Mouse (Mus musculus): ENCODE data around the gene Rasd2. TPM values are rescaled to one million over a fixed set of nuclear protein-coding genes. Genes with fewer than 3 reads are reported as not detected.

Rasd2 gene
- polyA plus RNA-seq, 1 experiment from 2014 or later, result 2.0 TPM

DNA sequence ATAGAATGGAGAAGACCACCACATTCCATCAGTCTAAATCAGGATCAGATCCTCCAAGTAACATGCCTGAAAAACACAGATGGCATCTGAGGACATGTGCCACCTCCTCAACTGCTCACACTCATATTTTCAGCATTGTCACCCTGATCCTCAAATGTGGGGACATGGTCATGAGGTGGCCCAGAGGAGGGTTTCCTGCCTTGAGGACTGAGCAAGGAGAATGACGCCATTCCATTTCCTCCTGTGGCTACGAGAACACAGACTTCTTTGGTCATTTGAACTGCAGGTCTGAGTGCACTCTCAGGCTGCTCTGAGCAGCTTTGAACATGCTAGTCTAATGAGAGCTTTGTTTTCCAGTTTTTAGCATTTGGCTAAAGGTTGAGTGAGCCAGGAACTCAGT, 10.3 kb upstream of the Rasd2 start:
- Histone ChIP-seq H3K4me1 (replicated peaks) (peaks cover 5% of the 10 kb centered on the region; the same call in 1 of the 2 replicates), H3K27ac (replicated peaks) (no peak overlapping the region), H3K36me3 (no peaks in the 10 kb centered on the region), H3K4me3 (no peak overlapping the region), H3K9ac (no peak overlapping the region), H3K4me2 (no peak overlapping the region), H3K27me3 (no peaks in the 10 kb centered on the region), H3K9me3 (no peaks in the 10 kb centered on the region)
- ATAC-seq (ENCODE audit: low read depth), result no peak
- WGBS, result 88% methylated on average over 2 of the region's 2 CpGs

DNA sequence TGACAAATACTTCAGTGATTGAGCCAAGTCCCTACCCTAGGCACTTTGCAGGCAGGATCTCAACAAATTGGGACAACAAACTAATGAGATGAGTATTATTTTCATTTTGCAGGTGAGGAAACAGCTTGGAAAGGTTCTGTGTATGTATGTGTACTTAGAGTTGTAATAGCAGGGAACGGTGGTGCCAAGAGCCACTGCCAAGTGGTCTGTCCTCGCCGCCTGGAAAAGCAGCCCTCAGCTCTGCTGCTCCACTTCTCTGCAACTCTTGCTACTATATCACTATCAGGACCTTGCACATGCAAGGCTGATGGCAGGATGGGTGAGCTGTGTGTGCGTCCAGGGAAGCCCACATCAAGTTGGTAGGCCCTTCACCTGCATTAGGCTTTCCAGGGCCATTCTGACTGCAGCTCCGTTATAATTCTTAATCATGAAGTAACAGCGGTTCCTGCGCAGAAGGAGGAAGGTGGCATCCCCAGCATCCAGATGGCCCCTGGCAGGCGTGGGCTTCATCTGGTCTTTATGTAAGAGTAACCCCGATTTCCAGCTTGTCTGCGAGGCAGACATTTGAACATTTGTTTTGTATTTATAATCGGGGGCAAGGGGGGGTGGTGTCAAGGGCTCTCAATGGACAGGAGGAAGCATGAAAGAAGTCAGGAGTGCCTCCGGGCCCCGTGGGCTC, 9.4 kb upstream of the Rasd2 start:
- H3K9ac ChIP-seq, result no peak overlapping the region
- no peak overlapping the region for H3K27ac ChIP-seq (replicated peaks)
- no peaks in the 10 kb centered on the region for H3K4me1 ChIP-seq (replicated peaks)
- H3K9me3 ChIP-seq, result no peaks in the 10 kb centered on the region
- no peak overlapping the region for H3K4me2 ChIP-seq
- no peak for ATAC-seq (ENCODE audit: low read depth)
- 90% methylated on average over 13 of the region's 13 CpGs for WGBS
- H3K27me3 ChIP-seq, result no peaks in the 10 kb centered on the region; the same call in 1 of the 2 replicates
- H3K36me3 ChIP-seq, result no peaks in the 10 kb centered on the region
- no peak overlapping the region for H3K4me3 ChIP-seq

DNA sequence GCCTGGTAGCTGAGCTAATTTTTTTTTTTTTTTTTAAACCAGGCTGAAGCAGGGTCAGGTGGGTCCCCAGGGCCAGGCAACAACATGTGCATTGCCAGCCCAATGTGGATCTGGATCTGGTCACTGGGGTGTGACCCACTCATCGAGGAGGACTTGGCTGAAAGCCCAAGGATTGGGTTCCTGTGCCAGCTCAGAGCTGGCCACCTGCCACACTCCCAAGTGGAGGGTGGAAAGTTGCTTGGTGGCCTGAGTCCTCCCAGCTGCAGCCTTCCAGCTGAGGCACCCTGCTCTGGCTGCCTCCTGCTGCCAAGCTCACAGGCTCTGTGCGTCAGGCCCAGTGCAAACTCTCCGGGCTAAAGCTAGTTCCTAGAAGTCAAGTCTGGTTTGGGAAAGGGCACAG, 2.3 kb upstream of the Rasd2 start:
- no peak overlapping the region for H3K9ac ChIP-seq
- no peaks in the 10 kb centered on the region for H3K36me3 ChIP-seq
- H3K9me3 ChIP-seq, result no peaks in the 10 kb centered on the region
- H3K4me1 ChIP-seq (replicated peaks), result peaks cover 18% of the 10 kb centered on the region
- 54% methylated on average over 3 of the region's 3 CpGs for WGBS
- ATAC-seq (ENCODE audit: low read depth), result no peak
- H3K4me3 ChIP-seq, result no peak overlapping the region
- H3K4me2 ChIP-seq, result no peak overlapping the region
- H3K27me3 ChIP-seq, result peaks cover 59% of the 10 kb centered on the region
- H3K27ac ChIP-seq (replicated peaks), result no peak overlapping the region

GRCm38 (mm10) chr8:75212631-75213306, 975 bp upstream of the Rasd2 start:
- Histone ChIP-seq H3K4me3 (peak overlapping the region; percentile 52), H3K36me3 (no peaks in the 10 kb centered on the region), H3K9me3 (no peaks in the 10 kb centered on the region), H3K4me1 (replicated peaks) (peaks cover 18% of the 10 kb centered on the region), H3K4me2 (peak overlapping the region; percentile 94), H3K9ac (peak overlapping the region; percentile 68), H3K27me3 (peaks cover 70% of the 10 kb centered on the region), H3K27ac (replicated peaks) (no peak overlapping the region)
- ATAC-seq (ENCODE audit: low read depth), result peak; percentile 96
- 1% methylated on average over 63 of the region's 63 CpGs for WGBS

GRCm38 (mm10) chr8:75213307-75213651, 465 bp upstream of the Rasd2 start:
- peak; percentile 79; the same call in 1 of the 2 replicates for ATAC-seq (ENCODE audit: low read depth)
- H3K4me2 ChIP-seq, result peak overlapping the region; percentile 94
- no peak overlapping the region for H3K27ac ChIP-seq (replicated peaks)
- under 1% methylated on average over 36 of the region's 36 CpGs for WGBS
- peaks cover 70% of the 10 kb centered on the region for H3K27me3 ChIP-seq
- H3K9me3 ChIP-seq, result no peaks in the 10 kb centered on the region
- H3K4me3 ChIP-seq, result peak overlapping the region; percentile 52
- no peaks in the 10 kb centered on the region for H3K36me3 ChIP-seq
- H3K4me1 ChIP-seq (replicated peaks), result peaks cover 18% of the 10 kb centered on the region
- peak overlapping the region; percentile 68 for H3K9ac ChIP-seq

DNA sequence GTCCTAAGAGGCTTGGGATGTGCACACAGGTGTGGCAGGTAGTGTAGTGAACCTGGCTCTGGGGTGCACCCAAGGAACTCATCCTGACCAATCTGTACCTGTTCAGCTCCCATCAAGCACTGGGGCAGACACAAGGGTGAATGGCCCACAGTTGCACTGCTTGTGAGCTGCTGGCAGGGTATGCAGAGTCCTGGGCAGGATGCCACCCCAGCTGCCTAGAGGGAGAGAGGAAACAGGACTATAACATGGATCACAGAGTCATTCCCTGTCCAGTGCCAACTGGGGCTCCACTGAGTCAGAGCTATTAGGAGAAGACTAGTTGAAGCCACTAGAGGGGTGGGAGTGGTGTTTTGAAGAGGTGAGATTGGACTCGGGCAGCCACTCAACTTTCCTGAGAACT, 1.3 kb downstream of the Rasd2 start:
- Histone ChIP-seq H3K27ac (replicated peaks) (no peak overlapping the region), H3K9me3 (no peaks in the 10 kb centered on the region), H3K4me3 (no peak overlapping the region), H3K4me2 (no peak overlapping the region), H3K9ac (no peak overlapping the region), H3K27me3 (peaks cover 70% of the 10 kb centered on the region), H3K36me3 (no peaks in the 10 kb centered on the region), H3K4me1 (replicated peaks) (peaks cover 18% of the 10 kb centered on the region)
- ATAC-seq (ENCODE audit: low read depth), result no peak
- WGBS, result 75% methylated on average over 1 of the region's 1 CpGs

DNA sequence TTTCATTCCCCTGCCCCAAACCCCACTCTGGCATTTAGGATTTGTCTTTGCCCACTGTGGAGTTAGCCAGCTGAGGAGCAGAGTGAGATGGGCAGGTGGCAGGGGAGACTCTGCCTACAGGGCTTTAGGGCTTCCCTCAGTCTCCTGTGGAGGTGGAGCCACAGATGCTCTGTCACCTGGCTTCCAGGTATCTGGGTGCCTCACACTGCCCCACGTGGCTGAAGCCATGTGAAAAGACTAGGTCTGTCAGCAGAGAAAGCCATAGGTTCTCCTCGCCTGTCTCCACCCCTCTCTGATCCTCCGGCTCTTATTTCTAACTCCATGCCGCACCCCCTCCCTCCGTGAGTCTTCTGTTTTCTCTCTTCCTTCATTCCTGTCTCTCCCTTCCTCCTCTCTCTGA, 2.2 kb downstream of the Rasd2 start:
- H3K4me1 ChIP-seq (replicated peaks), result peaks cover 18% of the 10 kb centered on the region
- H3K36me3 ChIP-seq, result no peaks in the 10 kb centered on the region
- H3K4me2 ChIP-seq, result no peak overlapping the region
- no peak for ATAC-seq (ENCODE audit: low read depth)
- peaks cover 65% of the 10 kb centered on the region for H3K27me3 ChIP-seq
- H3K9me3 ChIP-seq, result no peaks in the 10 kb centered on the region
- H3K27ac ChIP-seq (replicated peaks), result no peak overlapping the region
- H3K9ac ChIP-seq, result no peak overlapping the region
- WGBS, result 24% methylated on average over 5 of the region's 5 CpGs
- no peak overlapping the region for H3K4me3 ChIP-seq

GRCm38 (mm10) chr8:75216886-75217285, 3.1 kb downstream of the Rasd2 start:
- Histone ChIP-seq H3K4me3 (no peak overlapping the region), H3K27ac (replicated peaks) (no peak overlapping the region), H3K27me3 (peaks cover 56% of the 10 kb centered on the region), H3K4me1 (replicated peaks) (peaks cover 18% of the 10 kb centered on the region), H3K9ac (no peak overlapping the region), H3K4me2 (no peak overlapping the region), H3K9me3 (no peaks in the 10 kb centered on the region), H3K36me3 (no peaks in the 10 kb centered on the region)
- ATAC-seq (ENCODE audit: low read depth), result no peak
- WGBS, result 86% methylated on average over 8 of the region's 8 CpGs

GRCm38 (mm10) chr8:75217969-75218368, 4.2 kb downstream of the Rasd2 start:
- Histone ChIP-seq H3K4me2 (no peak overlapping the region), H3K4me1 (replicated peaks) (peaks cover 10% of the 10 kb centered on the region), H3K36me3 (no peaks in the 10 kb centered on the region), H3K9ac (no peak overlapping the region), H3K27me3 (peaks cover 46% of the 10 kb centered on the region), H3K27ac (replicated peaks) (no peak overlapping the region), H3K4me3 (no peak overlapping the region), H3K9me3 (no peaks in the 10 kb centered on the region)
- ATAC-seq (ENCODE audit: low read depth), result no peak
- WGBS, result 17% methylated on average over 4 of the region's 4 CpGs

DNA sequence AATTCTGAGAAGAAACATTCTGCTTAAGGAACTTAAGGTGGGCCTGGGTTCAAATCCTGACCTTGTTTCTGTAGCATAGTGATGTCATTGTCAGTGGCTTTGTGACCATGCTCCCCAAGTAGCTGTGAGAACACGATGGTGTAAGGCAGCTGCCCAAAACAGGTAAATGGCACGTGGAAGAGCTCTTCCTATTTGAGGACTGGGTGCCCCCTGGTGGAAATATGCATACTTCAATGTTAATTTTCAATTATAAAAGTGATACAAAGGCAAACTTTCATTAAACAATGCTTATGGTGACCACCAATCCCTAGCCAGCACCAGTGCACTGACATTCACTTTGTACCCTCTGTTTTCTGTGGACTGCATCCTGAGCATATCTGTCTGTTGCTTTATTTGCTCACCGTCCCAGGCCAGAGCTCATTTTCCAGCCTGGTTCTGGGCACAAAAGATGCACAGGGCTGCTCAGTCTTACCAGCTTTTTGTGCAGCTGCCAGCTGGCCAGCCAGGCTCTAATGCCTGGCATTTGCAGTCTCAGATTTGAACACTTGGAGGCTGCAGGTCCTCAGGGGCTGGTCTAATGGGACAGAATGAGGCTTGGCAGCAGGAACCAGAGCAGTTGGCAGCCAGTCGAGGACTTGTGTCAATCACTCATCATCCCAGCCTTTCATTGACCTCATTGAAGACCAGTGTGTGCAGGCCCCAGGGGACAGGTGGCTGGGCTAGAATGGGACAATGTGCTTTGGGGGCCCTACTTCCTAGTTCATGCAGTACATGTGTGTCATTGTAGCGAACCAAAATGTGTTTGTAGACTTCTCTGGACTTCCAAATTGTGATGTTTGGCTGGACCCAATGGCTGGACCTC, 6.4 kb downstream of the Rasd2 start:
- peak; percentile 45; the same call in 1 of the 2 replicates for ATAC-seq (ENCODE audit: low read depth)
- Histone ChIP-seq H3K27me3 (peaks cover 25% of the 10 kb centered on the region), H3K4me3 (no peak overlapping the region), H3K27ac (replicated peaks) (no peak overlapping the region; the same call in 1 of the 2 replicates), H3K9me3 (no peaks in the 10 kb centered on the region), H3K36me3 (no peaks in the 10 kb centered on the region), H3K4me2 (no peak overlapping the region), H3K9ac (no peak overlapping the region), H3K4me1 (replicated peaks) (no peaks in the 10 kb centered on the region)
- WGBS, result 67% methylated on average over 5 of the region's 5 CpGs

DNA sequence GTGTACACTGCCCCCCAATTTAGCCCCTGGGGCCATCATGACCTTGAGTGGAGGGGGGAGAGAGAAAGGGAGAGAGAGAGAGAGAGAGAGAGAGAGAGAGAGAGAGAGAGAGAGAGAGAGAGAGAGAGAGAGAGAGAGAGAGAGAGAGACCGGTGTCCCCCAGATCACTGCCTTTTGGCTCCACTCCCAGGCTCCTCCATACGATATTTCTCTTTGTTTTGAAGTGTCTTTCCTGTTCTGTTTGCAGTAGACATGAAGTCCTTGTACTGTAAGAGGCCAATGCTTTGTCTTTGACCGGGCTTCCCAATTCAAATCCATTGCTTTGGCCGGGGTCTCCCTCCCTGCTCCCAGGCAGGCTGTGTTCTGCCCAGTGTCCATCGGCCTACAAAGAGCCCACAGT, 8.9 kb downstream of the Rasd2 start:
- Histone ChIP-seq H3K27ac (replicated peaks) (no peak overlapping the region), H3K4me1 (replicated peaks) (no peaks in the 10 kb centered on the region), H3K36me3 (no peaks in the 10 kb centered on the region), H3K27me3 (no peaks in the 10 kb centered on the region; the same call in 1 of the 2 replicates), H3K4me2 (no peak overlapping the region), H3K9me3 (no peaks in the 10 kb centered on the region), H3K9ac (no peak overlapping the region), H3K4me3 (no peak overlapping the region)
- ATAC-seq (ENCODE audit: low read depth), result no peak
- WGBS, result 77% methylated on average over 5 of the region's 5 CpGs

GRCm38 (mm10) chr8:75226773-75227172, 13.0 kb downstream of the Rasd2 start:
- Histone ChIP-seq H3K9me3 (no peaks in the 10 kb centered on the region), H3K9ac (no peak overlapping the region), H3K36me3 (no peaks in the 10 kb centered on the region), H3K4me2 (no peak overlapping the region), H3K4me1 (replicated peaks) (no peaks in the 10 kb centered on the region), H3K27me3 (no peaks in the 10 kb centered on the region), H3K4me3 (no peak overlapping the region), H3K27ac (replicated peaks) (no peak overlapping the region)
- no peak for ATAC-seq (ENCODE audit: low read depth)
- WGBS, result 91% methylated on average over 2 of the region's 2 CpGs

Data from neural tube, embryonic 13.5 days (tissue).